Comparison of ENCODE assay signal across 9 mouse cellular contexts in genomic region chrX:168937941-168938340, GRCm38 (mm10).
DNase-seq lines count a peak whose midpoint lies in the region; ATAC-seq and TF ChIP-seq lines count a peak whose summit lies in the region.
"Had no signal": no experiment of that assay in that cellular context is flagged by ENCODE, and none has a peak within 500 bp of the region (broad histone marks: within the 10 kb centered on the region; RNA-seq: fewer than 3 reads in every experiment).

No protein-coding gene starts in this region.

- peak; percentile 62 for TF ChIP-seq CTCF in kidney, postnatal 0 days (IDR thresholded peaks at IDR 0.05; ENCODE audit: low read depth)
- TF ChIP-seq CTCF in MEL (IDR thresholded peaks at IDR 0.05 in 2 of 3, conservative IDR thresholded peaks at IDR 0.05 in 1 of 3; ENCODE audit: control insufficient read depth in 1 of 3, insufficient read depth in 1 of 3, low read depth in 2 of 3, low read length in 3 of 3, poor library complexity in 1 of 3, severe bottlenecking in 1 of 3) = peak; percentile 35 to 78 (median 61)

- ATAC-seq in kidney, postnatal 0 days (replicated peaks; ENCODE audit: low FRiP score, low read depth) = no peak
- ATAC-seq in cerebellum, adult (ENCODE audit: insufficient number of reproducible peaks, low FRiP score, low TSS enrichment) = no peak

- 51% methylated on average over 4 of the region's 4 CpGs for WGBS in kidney, postnatal 0 days

- H3K27me3 ChIP-seq in kidney, postnatal 0 days (ENCODE audit: insufficient read depth, low read length) = no peaks in the 10 kb centered on the region
- no peaks in the 10 kb centered on the region for H3K27me3 ChIP-seq in MEL (ENCODE audit: control insufficient read depth in 1 of 2, insufficient read depth in 2 of 2, low read length in 2 of 2)
- H3K27me3 ChIP-seq in splenic B cell, adult 2 months (ENCODE audit: control insufficient read depth, insufficient read depth, low read length, poor library complexity, severe bottlenecking) = no peaks in the 10 kb centered on the region

- no peaks in the 10 kb centered on the region for H3K9me3 ChIP-seq in kidney, postnatal 0 days (replicated peaks; ENCODE audit: low read length)
- H3K9me3 ChIP-seq in MEL (replicated peaks; ENCODE audit: insufficient read depth, low read length) = no peaks in the 10 kb centered on the region
- H3K9me3 ChIP-seq: embryonic facial prominence, embryonic 13.5 days had no signal

- H3K4me2 ChIP-seq in kidney, postnatal 0 days (ENCODE audit: low read length) = no peak overlapping the region
- H3K4me2 ChIP-seq: embryonic facial prominence, embryonic 13.5 days had no signal

- DNase-seq in adrenal gland, adult 18-20 months (ENCODE audit: low spot score in 2 of 2) = peak; percentile 15 to 21
- DNase-seq in adrenal gland, postnatal 4 days (ENCODE audit: low spot score in 2 of 2) = no peak
- DNase-seq in kidney, postnatal 0 days (ENCODE audit: low spot score) = peak; percentile 22
- no peak for DNase-seq in kidney, adult 11 months
- DNase-seq in MEL (ENCODE audit: low read depth, low spot score) = peak; percentile 57
- DNase-seq in kidney, postnatal 10 days = peak; percentile 62
- peak; percentile 59 for DNase-seq in splenic B cell, adult 2 months (ENCODE audit: low read depth, low spot score)

- no peak for TF ChIP-seq EP300 in MEL (IDR thresholded peaks at IDR 0.05; ENCODE audit: low read depth in 1 of 2, low read length in 2 of 2)

- TF ChIP-seq RAD21 in MEL (IDR thresholded peaks at IDR 0.05; ENCODE audit: low read depth, low read length) = peak; percentile 88

- H3K27ac ChIP-seq in kidney, postnatal 0 days = no peak overlapping the region
- H3K27ac ChIP-seq in MEL (ENCODE audit: control insufficient read depth, low read depth, low read length) = no peak overlapping the region
- H3K27ac ChIP-seq: embryonic facial prominence, embryonic 13.5 days had no signal

- H3K4me1 ChIP-seq in kidney, postnatal 0 days (replicated peaks; ENCODE audit: insufficient read depth, low read length) = no peaks in the 10 kb centered on the region
- no peaks in the 10 kb centered on the region for H3K4me1 ChIP-seq in MEL (ENCODE audit: control insufficient read depth in 1 of 2, insufficient read depth in 2 of 2, low read length in 2 of 2)
- H3K4me1 ChIP-seq: embryonic facial prominence, embryonic 13.5 days had no signal

- H3K4me3 ChIP-seq in kidney, postnatal 0 days (replicated peaks; ENCODE audit: low read depth, low read length) = no peak overlapping the region
- 0 out of 4 replicates have a peak overlapping the region, but pooled peaks of 1 of the 2 experiments have one; percentile 20 for H3K4me3 ChIP-seq in MEL (ENCODE audit: control insufficient read depth in 1 of 2, insufficient read depth in 1 of 2, low read depth in 2 of 2, low read length in 2 of 2)
- H3K4me3 ChIP-seq: embryonic facial prominence, embryonic 13.5 days had no signal

- no peaks in the 10 kb centered on the region for H3K79me2 ChIP-seq in MEL (ENCODE audit: control insufficient read depth, insufficient read depth, low read length, poor library complexity)

- no peak overlapping the region for H3K9ac ChIP-seq in kidney, postnatal 0 days (ENCODE audit: low read depth, low read length)
- H3K9ac ChIP-seq in MEL (ENCODE audit: control insufficient read depth, low read depth, low read length, poor library complexity, severe bottlenecking) = no peak overlapping the region
- H3K9ac ChIP-seq: embryonic facial prominence, embryonic 13.5 days had no signal

- no peaks in the 10 kb centered on the region for H3K36me3 ChIP-seq in kidney, postnatal 0 days (ENCODE audit: insufficient read depth, low read length)
- H3K36me3 ChIP-seq in MEL (ENCODE audit: control insufficient read depth in 1 of 2, insufficient read depth in 2 of 2, low read length in 2 of 2) = no peaks in the 10 kb centered on the region
- no peaks in the 10 kb centered on the region for H3K36me3 ChIP-seq in splenic B cell, adult 2 months (ENCODE audit: control insufficient read depth, insufficient read depth, low read length, poor library complexity, severe bottlenecking)
- H3K36me3 ChIP-seq: embryonic facial prominence, embryonic 13.5 days had no signal

- TF ChIP-seq POLR2A in MEL (IDR thresholded peaks at IDR 0.05; ENCODE audit: control insufficient read depth in 1 of 2, insufficient read depth in 1 of 2, low read depth in 1 of 2, low read length in 2 of 2, poor library complexity in 1 of 2) = no peak

TF ChIP-seq in MEL, 35 proteins besides CTCF, POLR2A, EP300 and RAD21:
- TF ChIP-seq ZNF384 (IDR thresholded peaks at IDR 0.05; ENCODE audit: low read depth, low read length) = peak; percentile 94
- peak; percentile 91 for TF ChIP-seq ZC3H11A (IDR thresholded peaks at IDR 0.05; ENCODE audit: low read depth, low read length)
- TF ChIP-seq GATA1 (IDR thresholded peaks at IDR 0.05; ENCODE audit: low read depth, low read length) = no peak
- TF ChIP-seq MAZ (IDR thresholded peaks at IDR 0.05; ENCODE audit: low read depth, low read length) = peak; percentile 78
- TF ChIP-seq CHD2 (IDR thresholded peaks at IDR 0.05; ENCODE audit: low read length) = no peak
- TF ChIP-seq SMC3 (IDR thresholded peaks at IDR 0.05; ENCODE audit: low read depth, low read length) = peak; percentile 92
- TF ChIP-seq TCF12 (IDR thresholded peaks at IDR 0.05; ENCODE audit: low read depth, low read length) = no peak
- TF ChIP-seq MYB (IDR thresholded peaks at IDR 0.05; ENCODE audit: low read depth, low read length) = no peak
TF ChIP-seq in MEL: peak in this region for 4.

Comparison
In these comparisons a context has a peak if more than half of its experiments do, and no peak if none do; other contexts are left out.
1. DNase-seq: peak in adrenal gland, adult 18-20 months (2 of 2), kidney, postnatal 0 days (single experiment), MEL (single experiment), kidney, postnatal 10 days (single experiment) and splenic B cell, adult 2 months (single experiment); none in adrenal gland, postnatal 4 days (0 of 2) and kidney, adult 11 months (single experiment).